Mouse (Mus musculus) small intestine, adult 2 months (tissue): ENCODE measurements around the gene Siah3.

ENCODE experiments used
- CTCF ChIP-seq: fragments of 200-500 bp; IDR thresholded peaks from 2 replicates; pipeline ENCODE4 v1.5.1; 2012; ENCODE audit warnings: low read depth, mild to moderate bottlenecking, control low read depth, inconsistent platforms, low read length, moderate library complexity, mixed read lengths; ENCODE audit not compliant: insufficient replicate concordance, insufficient read length; ENCODE audit errors: extremely low read depth
- POLR2A ChIP-seq: fragments of 200-500 bp; IDR thresholded peaks from 2 replicates; pipeline ENCODE4 v1.6.1; 2012; ENCODE audit warnings: low read depth, mild to moderate bottlenecking, control low read depth, inconsistent platforms, low read length, moderate library complexity

DNA sequence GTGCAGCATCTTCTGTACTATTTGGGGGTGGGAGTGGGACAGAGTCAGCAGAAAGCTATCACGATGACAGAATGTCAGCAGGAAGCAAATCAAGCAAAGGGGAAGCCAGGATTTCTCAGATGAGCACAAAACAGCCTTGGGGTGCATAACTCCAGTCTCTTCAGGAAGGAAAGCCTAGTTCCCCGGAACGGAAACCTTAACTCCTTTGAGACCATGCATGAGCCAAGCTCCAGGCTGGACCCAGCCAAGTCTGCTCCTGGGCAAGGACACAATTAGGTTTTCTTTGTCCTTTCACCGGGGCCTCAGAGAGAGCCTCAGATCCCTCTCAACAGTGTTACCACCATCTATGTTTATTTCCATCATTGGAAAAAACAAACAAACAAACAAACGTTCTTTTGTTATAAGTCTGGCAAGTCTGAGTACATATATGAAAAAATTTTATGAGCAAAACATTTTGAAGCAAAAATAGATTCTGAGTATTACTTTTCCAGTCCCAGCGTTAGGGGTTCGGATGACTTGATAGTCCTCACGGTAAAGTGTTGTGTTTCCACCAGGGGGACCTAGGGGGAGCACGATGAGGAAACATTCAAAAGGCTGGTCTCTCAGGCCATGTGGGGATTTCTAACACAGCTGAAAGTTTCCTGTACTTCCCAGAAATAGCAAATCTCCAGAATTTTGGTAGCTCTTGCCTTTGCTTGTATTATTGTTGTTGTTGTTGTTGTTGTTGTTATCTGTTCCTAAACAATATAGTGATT is 106.0 kb downstream of the Siah3 start:
- no peak for TF ChIP-seq POLR2A
- TF ChIP-seq CTCF = no peak
